Mouse (Mus musculus): ENCODE data around the gene Alkbh4. TPM values are rescaled to one million over a fixed set of nuclear protein-coding genes. Genes with fewer than 3 reads are reported as not detected.
"Not testable (repeated sequence)": the region's sequence is repeated elsewhere in the genome, so short reads cannot be mapped to it uniquely, and the experiment has no call there.

The Alkbh4 gene
- polyA plus RNA-seq, 1 experiment, result 7.0 TPM

GRCm38 (mm10) chr5:136147704-136148103 lies 11.8 kb downstream of the Alkbh4 start:
- Histone ChIP-seq H3K79me3 (ENCODE audit: low read depth) (no peaks in the 10 kb centered on the region), H3K4me3 (ENCODE audit: insufficient read depth, poor library complexity, severe bottlenecking) (no peak overlapping the region), H3K79me2 (ENCODE audit: control insufficient read depth, insufficient read depth) (no peaks in the 10 kb centered on the region), H3K36me3 (ENCODE audit: control insufficient read depth, insufficient read depth) (no peaks in the 10 kb centered on the region), H3K27me3 (ENCODE audit: control insufficient read depth, insufficient read depth, insufficient read length) (no peaks in the 10 kb centered on the region), H3ac (ENCODE audit: control insufficient read depth, insufficient read length, low read depth) (no peak overlapping the region)
- TF ChIP-seq CEBPB (IDR thresholded peaks at IDR 0.05; ENCODE audit: low read depth) (no peak), MYOG (IDR thresholded peaks at IDR 0.05; ENCODE audit: control insufficient read depth, extremely low read depth, insufficient read length) (no peak)

- not testable (repeated sequence) for H3K36me3 ChIP-seq (ENCODE audit: control insufficient read depth, insufficient read depth); H3K79me3 ChIP-seq (ENCODE audit: low read depth); H3ac ChIP-seq (ENCODE audit: control insufficient read depth, insufficient read length, low read depth); H3K4me3 ChIP-seq (ENCODE audit: insufficient read depth, poor library complexity, severe bottlenecking); H3K27me3 ChIP-seq (ENCODE audit: control insufficient read depth, insufficient read depth, insufficient read length); H3K79me2 ChIP-seq (ENCODE audit: control insufficient read depth, insufficient read depth)
- TF ChIP-seq MYOD1 (IDR thresholded peaks at IDR 0.05; ENCODE audit: control insufficient read depth, insufficient read length, low read depth), result peak; percentile 73
Observed at GRCm38 (mm10) chr5:136149134-136149576, 13.2 kb downstream of the Alkbh4 start.

GRCm38 (mm10) chr5:136152365-136152764 lies 16.4 kb downstream of the Alkbh4 start:
- no peak overlapping the region for H3ac ChIP-seq (ENCODE audit: control insufficient read depth, insufficient read length, low read depth)
- no peaks in the 10 kb centered on the region for H3K79me3 ChIP-seq (ENCODE audit: low read depth)
- TF ChIP-seq CTCF (IDR thresholded peaks at IDR 0.05; ENCODE audit: control insufficient read depth, insufficient read depth, insufficient read length) (no peak), CEBPB (IDR thresholded peaks at IDR 0.05; ENCODE audit: low read depth) (no peak), MYOG (IDR thresholded peaks at IDR 0.05; ENCODE audit: control insufficient read depth, extremely low read depth, insufficient read length) (no peak), USF1 (IDR thresholded peaks at IDR 0.05; ENCODE audit: low read depth) (no peak), MAX (IDR thresholded peaks at IDR 0.05) (no peak), FOSL1 (IDR thresholded peaks at IDR 0.05; ENCODE audit: insufficient read depth, low read length, poor library complexity, severe bottlenecking) (no peak), MYOD1 (IDR thresholded peaks at IDR 0.05; ENCODE audit: control insufficient read depth, insufficient read length, low read depth) (no peak)
- no peaks in the 10 kb centered on the region for H3K79me2 ChIP-seq (ENCODE audit: control insufficient read depth, insufficient read depth)
- H3K36me3 ChIP-seq (ENCODE audit: control insufficient read depth, insufficient read depth), result peaks cover 12% of the 10 kb centered on the region
- H3K27me3 ChIP-seq (ENCODE audit: control insufficient read depth, insufficient read depth, insufficient read length), result no peaks in the 10 kb centered on the region
- no peak overlapping the region for H3K4me3 ChIP-seq (ENCODE audit: insufficient read depth, poor library complexity, severe bottlenecking)

GRCm38 (mm10) chr5:136155399-136155798 lies 19.5 kb downstream of the Alkbh4 start:
- no peak overlapping the region for H3K4me3 ChIP-seq (ENCODE audit: insufficient read depth, poor library complexity, severe bottlenecking)
- TF ChIP-seq USF1 (IDR thresholded peaks at IDR 0.05; ENCODE audit: low read depth) (no peak), CEBPB (IDR thresholded peaks at IDR 0.05; ENCODE audit: low read depth) (no peak), CTCF (IDR thresholded peaks at IDR 0.05; ENCODE audit: control insufficient read depth, insufficient read depth, insufficient read length) (no peak), MYOG (IDR thresholded peaks at IDR 0.05; ENCODE audit: control insufficient read depth, extremely low read depth, insufficient read length) (no peak), MYOD1 (IDR thresholded peaks at IDR 0.05; ENCODE audit: control insufficient read depth, insufficient read length, low read depth) (no peak), FOSL1 (IDR thresholded peaks at IDR 0.05; ENCODE audit: insufficient read depth, low read length, poor library complexity, severe bottlenecking) (no peak), MAX (IDR thresholded peaks at IDR 0.05) (no peak)
- no peaks in the 10 kb centered on the region for H3K27me3 ChIP-seq (ENCODE audit: control insufficient read depth, insufficient read depth, insufficient read length)
- no peaks in the 10 kb centered on the region for H3K79me2 ChIP-seq (ENCODE audit: control insufficient read depth, insufficient read depth)
- peaks cover 15% of the 10 kb centered on the region for H3K36me3 ChIP-seq (ENCODE audit: control insufficient read depth, insufficient read depth)
- H3K79me3 ChIP-seq (ENCODE audit: low read depth), result no peaks in the 10 kb centered on the region
- H3ac ChIP-seq (ENCODE audit: control insufficient read depth, insufficient read length, low read depth), result no peak overlapping the region

- H3K27me3 ChIP-seq (ENCODE audit: control insufficient read depth, insufficient read depth, insufficient read length); H3K79me2 ChIP-seq (ENCODE audit: control insufficient read depth, insufficient read depth); H3K4me3 ChIP-seq (ENCODE audit: insufficient read depth, poor library complexity, severe bottlenecking); H3ac ChIP-seq (ENCODE audit: control insufficient read depth, insufficient read length, low read depth); H3K79me3 ChIP-seq (ENCODE audit: low read depth): not testable (repeated sequence)
- peaks cover 34% of the 10 kb centered on the region for H3K36me3 ChIP-seq (ENCODE audit: control insufficient read depth, insufficient read depth)
Observed at GRCm38 (mm10) chr5:136160084-136160483, 24.1 kb downstream of the Alkbh4 start.

- Histone ChIP-seq H3K4me3 (ENCODE audit: insufficient read depth, poor library complexity, severe bottlenecking) (no peak overlapping the region), H3K36me3 (ENCODE audit: control insufficient read depth, insufficient read depth) (peaks cover 63% of the 10 kb centered on the region), H3ac (ENCODE audit: control insufficient read depth, insufficient read length, low read depth) (no peak overlapping the region), H3K79me3 (ENCODE audit: low read depth) (peaks cover 14% of the 10 kb centered on the region), H3K79me2 (ENCODE audit: control insufficient read depth, insufficient read depth) (peaks cover 33% of the 10 kb centered on the region), H3K27me3 (ENCODE audit: control insufficient read depth, insufficient read depth, insufficient read length) (no peaks in the 10 kb centered on the region)
- TF ChIP-seq MYOG (IDR thresholded peaks at IDR 0.05; ENCODE audit: control insufficient read depth, extremely low read depth, insufficient read length) (no peak), MAX (IDR thresholded peaks at IDR 0.05) (no peak), CEBPB (IDR thresholded peaks at IDR 0.05; ENCODE audit: low read depth) (no peak), MYOD1 (IDR thresholded peaks at IDR 0.05; ENCODE audit: control insufficient read depth, insufficient read length, low read depth) (no peak), FOSL1 (IDR thresholded peaks at IDR 0.05; ENCODE audit: insufficient read depth, low read length, poor library complexity, severe bottlenecking) (no peak), USF1 (IDR thresholded peaks at IDR 0.05; ENCODE audit: low read depth) (no peak), CTCF (IDR thresholded peaks at IDR 0.05; ENCODE audit: control insufficient read depth, insufficient read depth, insufficient read length) (no peak)
Observed at GRCm38 (mm10) chr5:136163807-136164474, 28.0 kb downstream of the Alkbh4 start.

Measured in C2C12 (cell line).